Comparison of ENCODE assay signal across 8 mouse cellular contexts in the genomic region with DNA sequence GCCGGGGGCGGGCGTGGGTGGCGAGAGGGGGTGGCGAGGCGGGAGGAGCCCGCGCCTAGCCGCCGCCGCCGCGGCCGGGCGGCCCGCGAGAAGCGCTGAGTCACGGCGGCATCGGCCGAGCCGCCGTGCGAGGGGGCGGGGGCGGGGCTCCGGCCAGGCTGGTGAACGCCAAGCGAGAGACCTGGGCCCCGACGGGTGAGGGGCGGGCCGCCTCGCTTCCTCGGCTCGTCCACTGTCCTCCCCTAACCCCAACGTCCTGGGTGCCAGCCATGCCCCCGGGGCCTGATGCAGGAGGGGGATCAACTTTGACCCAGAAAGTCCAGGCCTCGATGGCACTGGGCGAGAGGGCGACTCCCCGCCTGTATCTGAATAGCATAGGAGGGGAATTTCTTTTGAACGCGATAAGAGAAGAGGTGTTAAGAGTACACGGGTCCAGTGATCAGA. TPM values are rescaled to one million over a fixed set of nuclear protein-coding genes. Genes with fewer than 3 reads are reported as not detected.
DNase-seq lines count a peak whose midpoint lies in the region; ATAC-seq and TF ChIP-seq lines count a peak whose summit lies in the region.

Gene Me1, minus strand, starts transcription at position 136 of the 444 bp plus-strand sequence.

- H3K9ac ChIP-seq in embryonic facial prominence, embryonic 15.5 days, result peak within 1 kb of the TSS; percentile 59
- peak within 1 kb of the TSS; percentile 84 for H3K9ac ChIP-seq in heart, embryonic 14.5 days (ENCODE audit: low read length)
- peak within 1 kb of the TSS; percentile 71 for H3K9ac ChIP-seq in kidney, postnatal 0 days (ENCODE audit: low read depth, low read length)
- peak within 1 kb of the TSS; percentile 72 for H3K9ac ChIP-seq in liver, postnatal 0 days (replicated peaks)

- H3K4me1 ChIP-seq in embryonic facial prominence, embryonic 15.5 days, result peaks cover 4% of the 10 kb centered on the region; the same call in 1 of the 2 replicates
- peaks cover 2 to 7% of the 10 kb centered on the region in 2 experiments; a peak in 3 of 4 replicates for H3K4me1 ChIP-seq in heart, embryonic 14.5 days (ENCODE audit: control insufficient read depth in 2 of 2, insufficient read depth in 2 of 2, low read length in 2 of 2)
- H3K4me1 ChIP-seq in kidney, postnatal 0 days (replicated peaks; ENCODE audit: insufficient read depth, low read length), result no peaks in the 10 kb centered on the region
- no peaks in the 10 kb centered on the region for H3K4me1 ChIP-seq in liver, postnatal 0 days (ENCODE audit: insufficient read depth)
- peaks cover 6% of the 10 kb centered on the region for H3K4me1 ChIP-seq in olfactory bulb, adult 2 months (ENCODE audit: control insufficient read depth, insufficient read depth, low read length)

- peak within 1 kb of the TSS; percentile 58 for H3K27ac ChIP-seq in embryonic facial prominence, embryonic 15.5 days (replicated peaks)
- peak within 1 kb of the TSS; percentile 42 to 63 for H3K27ac ChIP-seq in heart, embryonic 14.5 days (replicated peaks in 1 of 2; ENCODE audit: control insufficient read depth in 1 of 2, insufficient read depth in 1 of 2, low read depth in 2 of 2, low read length in 2 of 2)
- H3K27ac ChIP-seq in kidney, postnatal 0 days, result no peak within 1 kb of the TSS
- peak within 1 kb of the TSS; percentile 22; the same call in 1 of the 2 replicates for H3K27ac ChIP-seq in liver, postnatal 0 days (ENCODE audit: low read depth)
- no peak within 1 kb of the TSS; the same call in 1 of the 2 replicates for H3K27ac ChIP-seq in olfactory bulb, adult 2 months (ENCODE audit: insufficient read depth, low read depth, low read length)

- peak; percentile 82 for ATAC-seq in embryonic facial prominence, embryonic 15.5 days (ENCODE audit: insufficient number of reproducible peaks, low FRiP score, low TSS enrichment, low read depth)
- ATAC-seq in heart, embryonic 14.5 days (ENCODE audit: insufficient number of reproducible peaks, insufficient read depth, low FRiP score, low read depth), result peak; percentile 85
- ATAC-seq in kidney, postnatal 0 days (replicated peaks; ENCODE audit: low FRiP score, low read depth), result peak; percentile 84
- peak; percentile 86 for ATAC-seq in liver, postnatal 0 days

- WGBS in embryonic facial prominence, embryonic 15.5 days, result under 1% methylated on average over 43 of the region's 46 CpGs
- WGBS in heart, embryonic 14.5 days, result under 1% methylated on average over 41 of the region's 46 CpGs
- WGBS in kidney, postnatal 0 days, result 2% methylated on average over 35 of the region's 46 CpGs
- WGBS in liver, postnatal 0 days (ENCODE audit: insufficient replicate concordance), result 8% methylated on average over 35 of the region's 46 CpGs
- WGBS in olfactory bulb, adult 2 months, result 3% methylated on average over 43 of the region's 46 CpGs

- H3K9me3 ChIP-seq in embryonic facial prominence, embryonic 15.5 days (replicated peaks), result no peaks in the 10 kb centered on the region
- H3K9me3 ChIP-seq in heart, embryonic 14.5 days (ENCODE audit: control insufficient read depth, low read length), result no peaks in the 10 kb centered on the region
- H3K9me3 ChIP-seq in kidney, postnatal 0 days (replicated peaks; ENCODE audit: low read length), result no peaks in the 10 kb centered on the region
- no peaks in the 10 kb centered on the region for H3K9me3 ChIP-seq in liver, postnatal 0 days (ENCODE audit: low read length)

- H3K4me2 ChIP-seq in embryonic facial prominence, embryonic 15.5 days (replicated peaks), result peak within 1 kb of the TSS; percentile 86
- peak within 1 kb of the TSS; percentile 72 for H3K4me2 ChIP-seq in heart, embryonic 14.5 days (ENCODE audit: low read length)
- peak within 1 kb of the TSS; percentile 85 for H3K4me2 ChIP-seq in kidney, postnatal 0 days (ENCODE audit: low read length)
- H3K4me2 ChIP-seq in liver, postnatal 0 days (ENCODE audit: low read depth, low read length), result peak within 1 kb of the TSS; percentile 87

- H3K4me3 ChIP-seq in embryonic facial prominence, embryonic 15.5 days (replicated peaks), result peak within 1 kb of the TSS; percentile 67
- peak within 1 kb of the TSS; percentile 77 to 90 for H3K4me3 ChIP-seq in heart, embryonic 14.5 days (ENCODE audit: control insufficient read depth in 1 of 2, insufficient read depth in 1 of 2, low read depth in 1 of 2, low read length in 2 of 2)
- H3K4me3 ChIP-seq in kidney, postnatal 0 days (replicated peaks; ENCODE audit: low read depth, low read length), result peak within 1 kb of the TSS; percentile 66
- peak within 1 kb of the TSS; percentile 62 for H3K4me3 ChIP-seq in liver, postnatal 0 days (ENCODE audit: low read depth, low read length)
- peak within 1 kb of the TSS; percentile 89 for H3K4me3 ChIP-seq in olfactory bulb, adult 2 months (ENCODE audit: insufficient read depth, low read depth, low read length)

- DNase-seq in MEL-GATA-1-ER (ENCODE audit: extremely low read depth, low read depth), result peak; percentile 36
- peak; percentile 79 for DNase-seq in adrenal gland, postnatal 25 days
- peak; percentile 29 for DNase-seq in kidney, postnatal 0 days (ENCODE audit: low spot score)
- DNase-seq in liver, postnatal 0 days, result peak; percentile 57
- no peak for DNase-seq in B cell, adult 2 months

- no peak for TF ChIP-seq POLR2A in olfactory bulb, adult 2 months (IDR thresholded peaks at IDR 0.05; ENCODE audit: insufficient read depth, low read depth, low read length)

- TF ChIP-seq CTCF in kidney, postnatal 0 days (IDR thresholded peaks at IDR 0.05; ENCODE audit: low read depth), result no peak
- no peak for TF ChIP-seq CTCF in liver, postnatal 0 days (IDR thresholded peaks at IDR 0.05; ENCODE audit: low read depth)
- no peak for TF ChIP-seq CTCF in olfactory bulb, adult 2 months (IDR thresholded peaks at IDR 0.05; ENCODE audit: insufficient read depth, low read depth, low read length)

- no peaks in the 10 kb centered on the region for H3K36me3 ChIP-seq in embryonic facial prominence, embryonic 15.5 days
- H3K36me3 ChIP-seq in heart, embryonic 14.5 days (ENCODE audit: control insufficient read depth, insufficient read depth, low read length), result no peaks in the 10 kb centered on the region
- H3K36me3 ChIP-seq in kidney, postnatal 0 days (ENCODE audit: insufficient read depth, low read length), result no peaks in the 10 kb centered on the region
- H3K36me3 ChIP-seq in liver, postnatal 0 days (replicated peaks; ENCODE audit: insufficient read depth, low read length), result no peaks in the 10 kb centered on the region

- no peaks in the 10 kb centered on the region for H3K27me3 ChIP-seq in embryonic facial prominence, embryonic 15.5 days
- no peaks in the 10 kb centered on the region for H3K27me3 ChIP-seq in heart, embryonic 14.5 days (ENCODE audit: control insufficient read depth, insufficient read depth, low read length)
- H3K27me3 ChIP-seq in kidney, postnatal 0 days (ENCODE audit: insufficient read depth, low read length), result no peaks in the 10 kb centered on the region
- 0 out of 2 replicates have a peak, but pooled peaks cover 5% of the 10 kb centered on the region for H3K27me3 ChIP-seq in liver, postnatal 0 days (ENCODE audit: insufficient read depth, low read length)

- TF ChIP-seq EP300 in liver, postnatal 0 days (IDR thresholded peaks at IDR 0.05; ENCODE audit: low read depth), result no peak

RNA-seq across cellular contexts. Expression of gene Me1, which starts in this region (rescaled TPM):
- 1,725 and 1,739 TPM in 2 replicates for total RNA-seq in adrenal gland, postnatal 25 days (2021)
- 27.7 and 29.7 TPM in 2 replicates for polyA plus RNA-seq in embryonic facial prominence, embryonic 15.5 days (2015; fragmentation: Nextera tagmentation; extraction: Ambion mirVana)
- polyA plus RNA-seq in heart, embryonic 14.5 days (2014; fragmentation: Nextera tagmentation; extraction: Ambion mirVana), result 29.3 and 33.3 TPM in 2 replicates
- polyA plus RNA-seq in kidney, postnatal 0 days (2015; fragmentation: Nextera tagmentation; extraction: Ambion mirVana), result 21.7 and 24.4 TPM in 2 replicates
- 7.7 and 10.3 TPM in 2 replicates for polyA plus RNA-seq in liver, postnatal 0 days (2015; fragmentation: Nextera tagmentation; extraction: Ambion mirVana)
- polyA plus RNA-seq in olfactory bulb, adult 2 months (2012; ENCODE audit: insufficient read depth, insufficient read length, low replicate concordance, missing spikeins), result not detected in 2 replicates

Comparison
In these comparisons a context has a peak if more than half of its experiments do, and no peak if none do; other contexts are left out.
1. DNase-seq: peak in MEL-GATA-1-ER (single experiment), adrenal gland, postnatal 25 days (single experiment), kidney, postnatal 0 days (single experiment) and liver, postnatal 0 days (single experiment); none in B cell, adult 2 months (0 of 2).
2. H3K27ac ChIP-seq: peak in embryonic facial prominence, embryonic 15.5 days (single experiment), heart, embryonic 14.5 days (2 of 2) and liver, postnatal 0 days (single experiment); none in kidney, postnatal 0 days (single experiment) and olfactory bulb, adult 2 months (single experiment).
3. Peak in every context shown above with its lines, with median percentiles within 50 percentile points of each other: ATAC-seq, H3K4me2 ChIP-seq, H3K4me3 ChIP-seq and H3K9ac ChIP-seq.